Mouse (Mus musculus) brain, adult 10 weeks (tissue): Measurements from ENCODE around the gene Olfr1025-ps1. TPM values are rescaled to one million over a fixed set of nuclear protein-coding genes. Genes with fewer than 3 reads are reported as not detected.

Experiments
- polyA plus RNA-seq: library from polyadenylated mRNA; stranded (reverse); fragments of 350-450 nt; fragmentation: Illumina TruSeq; extraction: RNeasy Lipid Tissue Mini Kit (QIAGEN cat#74804); gene quantifications from one replicate; pipeline ENCODE4 v1.2.3, GENCODE M21; 2015; ENCODE audit warnings: low read depth, low replicate concordance

Olfr1025-ps1 gene
- not detected for polyA plus RNA-seq

GRCm38 (mm10) chr2:85914893-85915292, at the start of gene Olfr1025-ps1:
Gene Olfr1025-ps1, plus strand, starts transcription at chr2:85915193.

GRCm38 (mm10) chr2:85868294-85868693, 46.7 kb upstream of the Olfr1025-ps1 start, which contains the start of gene Olfr1022:
Gene Olfr1022, plus strand, starts transcription at chr2:85868594.

DNA sequence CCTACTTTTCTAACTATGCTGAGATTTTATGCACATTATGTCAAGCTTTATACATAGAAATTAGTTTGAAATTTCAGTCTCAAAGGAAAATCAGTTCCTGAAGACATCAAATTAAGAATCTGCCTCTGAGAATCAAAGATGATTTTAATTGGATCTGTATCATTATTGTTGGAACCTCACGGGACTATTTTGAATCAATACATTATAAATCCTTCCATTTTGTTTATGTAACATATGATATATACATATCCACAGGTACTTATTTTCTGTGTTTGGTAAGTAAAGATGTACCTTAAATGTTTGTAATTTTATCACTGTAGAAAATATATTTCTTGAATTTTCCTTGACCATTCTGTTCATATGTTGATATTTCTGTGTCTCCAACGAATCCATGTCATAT, 29.7 kb upstream of the Olfr1025-ps1 start, which contains the start of gene Olfr1023:
Olfr1023 (plus strand) TSS at position 301 of the 400 bp plus-strand sequence.

DNA sequence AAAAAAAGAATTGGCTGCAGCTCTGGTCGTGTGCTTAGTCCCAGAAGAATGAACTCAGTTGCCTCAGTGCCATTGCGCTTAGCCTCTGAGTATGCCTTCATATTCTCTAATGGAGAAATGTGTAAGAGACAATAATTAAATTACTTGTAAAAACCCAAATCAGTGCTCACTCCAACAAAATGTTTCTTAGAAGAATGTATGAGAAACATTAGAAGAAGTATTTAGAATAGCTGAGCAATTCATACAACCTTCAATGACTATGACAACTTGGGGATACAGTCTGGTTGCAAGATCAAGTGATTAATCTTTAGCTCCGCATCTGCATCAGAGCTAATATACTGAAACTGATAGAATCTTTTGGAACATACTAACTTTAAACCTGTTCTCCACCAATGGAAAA, 10.0 kb upstream of the Olfr1025-ps1 start, which contains the start of gene Olfr1024:
Olfr1024 (minus strand) TSS at position 101 of the 400 bp plus-strand sequence.

GRCm38 (mm10) chr2:85921258-85921657, 6.3 kb downstream of the Olfr1025-ps1 start, which contains the start of gene Olfr1026:
Gene Olfr1026, plus strand, starts transcription at chr2:85921558.

GRCm38 (mm10) chr2:85950137-85950536, 35.1 kb downstream of the Olfr1025-ps1 start, which contains the start of gene Olfr1028:
Gene Olfr1028, plus strand, starts transcription at chr2:85950437.

Other genes starting within 250 kb of the Olfr1025-ps1 start
- not detected for gene Olfr1006, start 236.4 kb upstream of the Olfr1025-ps1 start, polyA plus RNA-seq
- not detected for gene Olfr1008, start 225.8 kb upstream of the Olfr1025-ps1 start, polyA plus RNA-seq
- not detected for gene Olfr1009, start 199.8 kb upstream of the Olfr1025-ps1 start, polyA plus RNA-seq
- gene Olfr1012, start 152.4 kb upstream of the Olfr1025-ps1 start, polyA plus RNA-seq: not detected
- not detected for gene Olfr1013, start 148.1 kb upstream of the Olfr1025-ps1 start, polyA plus RNA-seq
- gene Olfr1014, start 142.5 kb upstream of the Olfr1025-ps1 start, polyA plus RNA-seq: not detected
- gene Olfr1015, start 133.2 kb upstream of the Olfr1025-ps1 start, polyA plus RNA-seq: not detected
- not detected for gene Olfr1016, start 112.6 kb upstream of the Olfr1025-ps1 start, polyA plus RNA-seq
- not detected for gene Olfr1018, start 96.7 kb upstream of the Olfr1025-ps1 start, polyA plus RNA-seq
- gene Olfr1019, start 69.7 kb upstream of the Olfr1025-ps1 start, polyA plus RNA-seq: not detected
- gene Olfr1020, start 68.2 kb upstream of the Olfr1025-ps1 start, polyA plus RNA-seq: not detected
- not detected for gene Olfr1022, start 46.6 kb upstream of the Olfr1025-ps1 start, polyA plus RNA-seq
- not detected for gene Olfr1023, start 29.6 kb upstream of the Olfr1025-ps1 start, polyA plus RNA-seq
- gene Olfr1024, start 10.1 kb upstream of the Olfr1025-ps1 start, polyA plus RNA-seq: not detected
- gene Olfr1026, start 6.4 kb downstream of the Olfr1025-ps1 start, polyA plus RNA-seq: not detected
- gene Olfr1028, start 35.2 kb downstream of the Olfr1025-ps1 start, polyA plus RNA-seq: not detected
- gene Olfr1029, start 58.7 kb downstream of the Olfr1025-ps1 start, polyA plus RNA-seq: not detected
- gene Olfr1030, start 64.1 kb downstream of the Olfr1025-ps1 start, polyA plus RNA-seq: not detected
- not detected for gene Olfr1031, start 75.1 kb downstream of the Olfr1025-ps1 start, polyA plus RNA-seq
- gene Olfr1032, start 90.3 kb downstream of the Olfr1025-ps1 start, polyA plus RNA-seq: not detected
- gene Olfr1033, start 105.4 kb downstream of the Olfr1025-ps1 start, polyA plus RNA-seq: 0.13 TPM
- not detected for gene Olfr1034, start 130.7 kb downstream of the Olfr1025-ps1 start, polyA plus RNA-seq
- not detected for gene Olfr1036, start 158.8 kb downstream of the Olfr1025-ps1 start, polyA plus RNA-seq
- gene Olfr1037, start 172.2 kb downstream of the Olfr1025-ps1 start, polyA plus RNA-seq: not detected
- gene Olfr1039, start 220.7 kb downstream of the Olfr1025-ps1 start, polyA plus RNA-seq: not detected
- not detected for gene Olfr1040, start 231.5 kb downstream of the Olfr1025-ps1 start, polyA plus RNA-seq
- gene Olfr1042, start 246.6 kb downstream of the Olfr1025-ps1 start, polyA plus RNA-seq: not detected